Mouse (Mus musculus) lung, embryonic 14.5 days (tissue): ENCODE results near the gene Dlg4. TPM values are rescaled to one million over a fixed set of nuclear protein-coding genes. Genes with fewer than 3 reads are reported as not detected.
A peak's percentile ranks its signal among the peaks of the same experiment; 100 is the strongest.
"Not testable (repeated sequence)": the region's sequence is repeated elsewhere in the genome, so short reads cannot be mapped to it uniquely, and the experiment has no call there.

ENCODE experiments used
- ATAC-seq: fragments of 200-750 bp; cut with Nextera tagmentation; 2 replicates; pipeline ENCODE4 v1.8.0; 2017; ENCODE audit warnings: mild to moderate bottlenecking, moderate TSS enrichment, moderate library complexity; ENCODE audit not compliant: insufficient read depth
- DNase-seq: peaks from one replicate; pipeline ENCODE4 v3.0.0-alpha.2; 2015
- H3K27ac ChIP-seq: fragments of 300-500 bp; sonication (generic); 2 replicates; pipeline ENCODE4 v1.5.1; 2014; ENCODE audit warnings: low read depth, mild to moderate bottlenecking, moderate library complexity
- H3K27me3 ChIP-seq: fragments of 300-500 bp; sonication (generic); 2 replicates; pipeline ENCODE4 v1.6.1; 2014; ENCODE audit warnings: low read length, control low read depth; ENCODE audit not compliant: insufficient read depth
- H3K36me3 ChIP-seq: fragments of 300-500 bp; sonication (generic); 2 replicates; pipeline ENCODE4 v1.6.1; 2014; ENCODE audit warnings: control low read depth; ENCODE audit not compliant: insufficient read depth
- H3K4me1 ChIP-seq: fragments of 300-500 bp; sonication (generic); 2 replicates; pipeline ENCODE4 v1.6.1; 2014; ENCODE audit warnings: antibody characterized with exemption, control low read depth; ENCODE audit not compliant: insufficient read depth
- H3K4me2 ChIP-seq: fragments of 300-500 bp; sonication (generic); 2 replicates; pipeline ENCODE4 v1.6.1; 2014; ENCODE audit warnings: mild to moderate bottlenecking
- H3K4me3 ChIP-seq: fragments of 300-500 bp; sonication (generic); 2 replicates; pipeline ENCODE4 v1.5.1; 2014; ENCODE audit warnings: low read depth, low read length
- H3K9ac ChIP-seq: fragments of 300-500 bp; sonication (generic); 2 replicates; pipeline ENCODE4 v1.6.1; 2014
- H3K9me3 ChIP-seq: fragments of 300-500 bp; sonication (generic); 2 replicates; pipeline ENCODE4 v1.6.1; 2016; ENCODE audit warnings: low read depth, low read length, control low read depth
- CTCF ChIP-seq: IDR thresholded peaks from 2 replicates; pipeline ENCODE4 v1.5.1; 2016; ENCODE audit warnings: antibody characterized with exemption, low read depth
- WGBS: fragments of 180-500 bp; shearing (Covaris S2); extraction: QIAGEN DNeasy Blood & Tissue Kit; methylation state at CpG from one replicate; pipeline ENCODE4 v1.1.7; 2014; 5-methylcytosine and 5-hydroxymethylcytosine counted together
- polyA plus RNA-seq: library from polyadenylated mRNA; unstranded; fragments of >200 nt; fragmentation: Nextera tagmentation; extraction: Ambion mirVana; gene quantifications from 2 replicates; pipeline ENCODE4 v1.2.1, GENCODE M21; 2014

The Dlg4 gene
- polyA plus RNA-seq, 1 experiment from 2014 or later: 7.4 TPM

GRCm38 (mm10) chr11:70063053-70063452, 46.3 kb downstream of the Dlg4 start:
- 67% methylated on average over 3 of the region's 3 CpGs for WGBS
- TF ChIP-seq CTCF: no peak
- no peak for DNase-seq

DNA sequence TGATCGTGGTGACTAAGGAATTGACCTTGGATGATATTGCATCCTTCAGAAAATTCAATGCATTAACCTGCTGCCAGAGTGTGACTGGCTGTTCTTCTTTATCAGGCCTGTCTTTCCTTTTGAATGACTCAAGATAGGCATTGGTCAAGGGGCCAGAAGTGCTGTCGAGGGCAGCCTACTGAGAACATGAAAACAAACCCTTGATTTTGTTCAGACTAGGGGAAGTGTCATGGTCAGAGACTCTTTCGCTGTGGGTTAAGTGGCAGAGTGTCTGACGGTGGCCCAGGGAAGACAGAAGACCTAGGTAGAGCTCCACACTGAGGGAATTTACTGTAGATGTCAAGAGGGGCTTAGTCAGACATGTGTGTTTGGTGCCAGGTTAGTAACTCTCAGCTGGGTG, 50.0 kb downstream of the Dlg4 start:
- ATAC-seq (no peak), DNase-seq (no peak)
- H3K36me3 ChIP-seq: no peaks in the 10 kb centered on the region
- H3K4me2 ChIP-seq: no peak overlapping the region
- TF ChIP-seq CTCF: no peak
- H3K27ac ChIP-seq: no peak overlapping the region
- WGBS: 56% methylated on average over 4 of the region's 4 CpGs
- H3K9ac ChIP-seq: no peak overlapping the region
- H3K27me3 ChIP-seq: no peaks in the 10 kb centered on the region
- no peaks in the 10 kb centered on the region for H3K4me1 ChIP-seq
- H3K9me3 ChIP-seq: no peaks in the 10 kb centered on the region
- no peak overlapping the region for H3K4me3 ChIP-seq

More at GRCm38 (mm10) chr11:70063053-70063452, 46.3 kb downstream of the Dlg4 start:
- Histone ChIP-seq H3K36me3 (no peaks in the 10 kb centered on the region), H3K4me2 (no peak overlapping the region), H3K27me3 (no peaks in the 10 kb centered on the region), H3K4me1 (no peaks in the 10 kb centered on the region), H3K9ac (no peak overlapping the region), H3K27ac (no peak overlapping the region), H3K9me3 (no peaks in the 10 kb centered on the region), H3K4me3 (no peak overlapping the region)
- no peak for ATAC-seq

DNA sequence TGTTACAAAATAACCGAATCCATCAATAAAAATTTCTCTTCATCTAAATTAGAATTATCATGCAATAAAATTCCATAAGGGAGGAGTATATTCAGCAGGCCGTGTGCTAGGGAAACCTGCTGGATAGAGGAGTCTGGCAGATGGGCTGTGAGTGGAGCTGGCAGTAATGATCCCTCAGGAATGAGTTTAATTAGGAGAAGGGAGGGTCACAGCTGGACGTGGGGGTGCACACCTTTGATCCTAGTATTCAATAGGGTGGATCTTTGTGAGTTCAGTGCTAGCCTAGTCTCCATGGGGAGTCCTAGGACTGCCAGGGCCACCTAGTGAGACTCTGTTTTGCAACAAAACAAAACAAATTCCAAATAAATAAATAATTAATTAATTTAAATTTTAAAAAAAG, 51.5 kb downstream of the Dlg4 start:
- ATAC-seq (no peak), DNase-seq (no peak)
- Histone ChIP-seq H3K4me2 (no peak overlapping the region), H3K36me3 (no peaks in the 10 kb centered on the region), H3K4me3 (no peak overlapping the region), H3K4me1 (no peaks in the 10 kb centered on the region), H3K27ac (no peak overlapping the region), H3K9me3 (no peaks in the 10 kb centered on the region), H3K9ac (no peak overlapping the region), H3K27me3 (no peaks in the 10 kb centered on the region)
- WGBS: 48% methylated on average over 3 of the region's 3 CpGs
- no peak for TF ChIP-seq CTCF

DNA sequence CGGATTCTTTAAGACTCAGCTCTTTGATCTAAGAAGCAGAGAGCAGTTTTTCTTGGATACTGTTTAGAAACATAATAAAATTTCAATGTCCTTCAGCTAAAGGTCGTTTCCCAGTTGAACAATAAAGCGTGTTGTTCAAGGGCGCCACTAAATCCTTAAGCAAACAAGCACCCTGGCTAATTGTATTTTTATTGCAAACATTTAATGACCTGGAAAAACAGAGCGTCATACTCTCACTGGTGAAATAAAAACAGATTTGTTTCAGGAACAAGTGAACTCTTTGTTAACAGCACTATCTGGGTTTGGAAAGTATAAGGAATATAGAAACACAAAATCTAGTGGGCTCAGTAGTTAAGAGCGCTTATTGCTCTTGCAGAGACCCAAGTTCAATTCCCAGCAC, 53.3 kb downstream of the Dlg4 start:
- H3K4me2 ChIP-seq: no peak overlapping the region
- no peak overlapping the region for H3K9ac ChIP-seq
- no peak for TF ChIP-seq CTCF
- ATAC-seq (no peak), DNase-seq (no peak)
- no peaks in the 10 kb centered on the region for H3K4me1 ChIP-seq
- H3K4me3 ChIP-seq: no peak overlapping the region
- no peaks in the 10 kb centered on the region for H3K36me3 ChIP-seq
- WGBS: 71% methylated on average over 6 of the region's 6 CpGs
- no peaks in the 10 kb centered on the region for H3K9me3 ChIP-seq
- H3K27me3 ChIP-seq: no peaks in the 10 kb centered on the region
- no peak overlapping the region for H3K27ac ChIP-seq

GRCm38 (mm10) chr11:70070603-70071002, 53.9 kb downstream of the Dlg4 start:
- H3K4me1 ChIP-seq, H3K4me3 ChIP-seq, H3K27ac ChIP-seq, H3K9ac ChIP-seq, ATAC-seq, H3K27me3 ChIP-seq, DNase-seq, H3K9me3 ChIP-seq, H3K36me3 ChIP-seq, H3K4me2 ChIP-seq: not testable (repeated sequence)
- WGBS: 78% methylated on average over 3 of the region's 3 CpGs

DNA sequence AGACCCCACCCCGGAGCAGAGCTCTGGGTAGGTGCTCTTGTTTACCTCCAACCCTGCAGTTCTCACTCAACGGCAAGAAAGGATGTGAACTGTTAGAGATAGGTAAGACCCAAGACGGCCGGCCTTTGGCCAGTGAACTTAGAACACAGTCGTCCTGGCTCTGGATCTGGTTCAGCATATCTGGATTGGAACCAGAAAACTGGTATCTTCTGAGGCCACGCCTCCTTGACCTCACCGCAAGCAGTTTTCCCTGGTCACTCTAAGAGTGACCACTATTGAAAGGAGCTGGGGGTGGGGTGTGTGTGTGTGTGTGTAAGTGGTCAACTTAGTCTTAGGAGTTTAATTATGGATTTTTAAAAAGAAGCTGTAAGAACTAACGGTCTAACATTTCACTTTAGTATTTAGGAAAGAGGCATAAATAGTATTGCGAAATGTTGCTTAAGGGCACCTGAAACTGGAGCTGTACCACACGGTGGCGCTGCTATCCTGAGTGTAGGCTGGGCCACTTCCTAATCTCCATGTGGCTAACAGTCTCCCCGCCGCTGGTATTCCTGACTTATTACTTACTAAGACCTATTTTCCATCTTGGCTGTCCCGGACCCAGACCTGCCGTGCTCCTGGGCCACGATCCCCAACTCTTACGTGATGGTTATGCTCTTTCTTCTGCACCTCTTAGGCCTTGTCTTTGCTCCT, 57.8 kb downstream of the Dlg4 start:
- Histone ChIP-seq H3K9ac (no peak overlapping the region), H3K27me3 (no peaks in the 10 kb centered on the region), H3K4me2 (no peak overlapping the region), H3K4me3 (no peak overlapping the region), H3K9me3 (no peaks in the 10 kb centered on the region), H3K27ac (no peak overlapping the region), H3K36me3 (no peaks in the 10 kb centered on the region), H3K4me1 (no peaks in the 10 kb centered on the region)
- TF ChIP-seq CTCF: peak; percentile 96
- 33% methylated on average over 17 of the region's 17 CpGs for WGBS
- peak; percentile 96 for DNase-seq
- ATAC-seq: no peak

DNA sequence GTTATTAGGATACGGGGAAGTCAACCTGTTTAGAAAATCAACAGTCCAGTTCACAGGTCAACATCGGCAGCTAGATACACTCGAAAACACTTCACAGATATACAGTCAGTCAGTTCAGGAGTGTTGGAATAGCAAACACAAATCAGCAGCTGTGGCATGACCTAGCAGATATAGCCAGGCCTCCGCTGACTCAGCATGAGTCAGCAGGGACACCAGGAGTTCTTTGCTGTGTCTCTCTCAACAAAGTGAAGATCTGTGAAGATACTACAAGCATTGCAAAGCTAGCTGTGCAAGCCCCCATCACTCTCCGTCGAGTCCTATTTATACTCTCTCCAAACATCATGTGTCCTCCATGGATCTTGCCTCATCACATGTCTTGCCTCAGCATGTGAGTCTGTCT, 58.8 kb downstream of the Dlg4 start:
- Histone ChIP-seq H3K36me3 (no peaks in the 10 kb centered on the region), H3K4me2 (no peak overlapping the region), H3K27me3 (no peaks in the 10 kb centered on the region), H3K4me1 (no peaks in the 10 kb centered on the region), H3K9ac (no peak overlapping the region), H3K4me3 (no peak overlapping the region), H3K27ac (no peak overlapping the region), H3K9me3 (no peaks in the 10 kb centered on the region)
- no peak for ATAC-seq
- TF ChIP-seq CTCF: no peak
- 58% methylated on average over 6 of the region's 6 CpGs for WGBS
- DNase-seq: no peak
